Mouse (Mus musculus) E14TG2a.4 (cell line): ENCODE data around the gene Wfikkn1.

Experiments
- CTCF ChIP-seq: conservative IDR thresholded peaks from 2 replicates; pipeline ENCODE4 v1.5.1; 2014; ENCODE audit warnings: low read length
- NANOG ChIP-seq: IDR thresholded peaks from 2 replicates; pipeline ENCODE4 v1.6.1; 2014; ENCODE audit warnings: borderline replicate concordance, low read length, mixed read lengths
- POU5F1 ChIP-seq: IDR thresholded peaks from 2 replicates; pipeline ENCODE4 v1.6.1; 2014; ENCODE audit warnings: low read length, borderline replicate concordance

DNA sequence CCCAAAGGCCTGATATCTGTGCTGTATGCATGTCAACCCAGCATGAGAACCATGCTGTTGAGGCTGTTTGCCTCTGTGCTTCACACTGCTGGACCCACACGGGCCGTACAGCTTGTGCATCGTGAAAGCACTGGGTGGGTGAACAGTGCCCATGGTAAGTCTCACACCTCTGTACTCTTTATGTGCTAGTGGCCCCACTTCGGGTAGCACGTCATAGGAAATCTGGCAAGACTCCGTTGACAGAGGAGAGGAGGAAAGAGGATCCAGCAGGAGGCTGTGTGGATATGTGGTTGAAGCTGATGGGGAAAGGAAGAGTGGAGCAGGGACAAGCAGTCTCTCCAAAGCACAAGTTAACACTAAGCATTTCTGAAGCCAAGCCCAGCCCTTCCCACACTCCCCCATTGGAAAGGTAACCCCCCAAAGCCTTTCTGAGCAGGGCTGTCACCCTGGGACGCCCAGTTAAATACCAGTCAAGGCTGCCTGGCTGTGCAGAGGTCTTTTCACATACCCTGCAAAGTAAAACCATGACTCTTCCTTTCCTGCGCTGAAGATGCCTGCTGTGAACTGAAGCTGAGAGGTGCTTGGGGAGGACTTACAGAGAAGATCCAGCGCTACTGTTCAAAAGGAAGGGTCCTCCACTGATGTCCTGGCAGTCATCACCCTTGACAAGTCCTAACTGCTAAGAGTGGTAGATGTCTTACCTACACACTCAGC lies 37.5 kb upstream of the Wfikkn1 start:
- no peak for TF ChIP-seq CTCF
- no peak for TF ChIP-seq POU5F1
- TF ChIP-seq NANOG, result no peak
